Mouse (Mus musculus) bone marrow, adult 2 months (tissue): Measurements from ENCODE around the gene Ralbp1. TPM values are rescaled to one million over a fixed set of nuclear protein-coding genes. Genes with fewer than 3 reads are reported as not detected.
A peak's percentile ranks its signal among the peaks of the same experiment; 100 is the strongest.

Experiments used
- H3K27ac ChIP-seq: fragments of 200-500 bp; 2 replicates; pipeline ENCODE4 v1.5.1; 2012; ENCODE audit warnings: low read depth, mild to moderate bottlenecking, control low read depth, inconsistent platforms, low read length; ENCODE audit not compliant: control insufficient read depth, poor library complexity, insufficient read depth
- H3K4me1 ChIP-seq: fragments of 200-500 bp; 2 replicates; pipeline ENCODE4 v1.6.1; 2011; ENCODE audit warnings: low read length; ENCODE audit not compliant: control insufficient read depth, insufficient read depth
- H3K4me3 ChIP-seq: fragments of 200-500 bp; replicated peaks from 2 replicates; pipeline ENCODE3; 2011; ENCODE audit warnings: mild to moderate bottlenecking, low read depth, low read length, control low read depth; ENCODE audit not compliant: control insufficient read depth
- CTCF ChIP-seq: fragments of 200-500 bp; IDR thresholded peaks from 2 replicates; pipeline ENCODE4 v1.5.1; 2011; ENCODE audit warnings: low read length, control low read depth; ENCODE audit not compliant: control insufficient read depth, insufficient read depth
- POLR2A ChIP-seq: fragments of 200-500 bp; IDR thresholded peaks from 2 replicates; pipeline ENCODE4 v1.6.1; 2011; ENCODE audit warnings: low read depth, mild to moderate bottlenecking, control low read depth, low read length, borderline replicate concordance; ENCODE audit not compliant: control insufficient read depth
- WGBS: fragments of 180-500 bp; shearing (Covaris S2); methylation state at CpG from one replicate; pipeline ENCODE4 v1.1.7; 2018; 5-methylcytosine and 5-hydroxymethylcytosine counted together
- polyA plus RNA-seq: library from polyadenylated mRNA; stranded (reverse); fragments of >200 nt; gene quantifications from 2 replicates; pipeline ENCODE4 v1.2.4, GENCODE M21; 2011; ENCODE audit warnings: low replicate concordance; ENCODE audit not compliant: missing spikeins, insufficient read depth, insufficient read length

The Ralbp1 gene
- polyA plus RNA-seq, 1 experiment, result 27.0 TPM

DNA sequence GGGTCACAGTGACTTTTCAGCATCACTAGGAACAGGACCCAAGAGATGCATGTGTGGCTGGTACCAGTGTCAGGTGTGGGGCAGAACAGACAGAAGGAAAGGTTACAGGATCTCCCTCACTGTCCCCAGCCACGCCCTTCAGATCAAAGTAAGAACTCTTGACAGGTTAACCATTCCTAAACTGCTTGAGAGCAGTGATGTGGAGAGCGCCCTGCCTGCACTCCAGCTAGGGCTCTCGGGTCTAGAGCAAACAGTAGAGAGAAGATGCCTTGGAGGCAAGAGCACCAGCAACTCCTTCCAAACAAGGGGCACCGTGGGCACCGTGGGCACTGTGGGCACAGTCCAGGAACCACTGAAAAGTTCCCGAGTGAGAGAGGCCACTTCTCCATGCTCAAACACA lies 32.3 kb downstream of the Ralbp1 start:
- WGBS, result 55% methylated on average over 6 of the region's 6 CpGs
- Histone ChIP-seq H3K4me3 (no peak overlapping the region), H3K27ac (peak overlapping the region; percentile 81), H3K4me1 (no peaks in the 10 kb centered on the region; the same call in 1 of the 2 replicates)
- no peak for TF ChIP-seq CTCF
- no peak for TF ChIP-seq POLR2A

DNA sequence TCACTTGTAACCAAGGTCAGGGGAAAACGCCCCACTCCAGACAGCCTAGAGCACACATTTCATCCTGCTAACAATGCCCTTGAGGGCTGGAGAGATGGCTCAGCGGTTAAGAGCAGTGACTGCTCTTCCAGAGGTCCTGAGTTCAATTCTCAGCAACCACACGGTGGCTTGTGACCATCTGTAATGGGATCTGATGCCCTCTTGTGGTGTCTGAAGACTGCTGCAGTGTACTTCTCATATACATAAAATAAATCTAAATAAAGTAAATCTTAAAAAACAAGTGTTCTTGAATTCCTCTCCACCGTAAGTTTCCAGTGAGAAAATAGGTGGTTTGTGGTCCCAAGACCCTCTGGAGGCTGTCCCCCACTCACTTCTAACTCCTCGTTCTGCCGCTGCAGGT lies 33.8 kb downstream of the Ralbp1 start:
- no peaks in the 10 kb centered on the region; the same call in 1 of the 2 replicates for H3K4me1 ChIP-seq
- WGBS, result 90% methylated on average over 6 of the region's 6 CpGs
- H3K4me3 ChIP-seq, result no peak overlapping the region
- no peak overlapping the region for H3K27ac ChIP-seq
- TF ChIP-seq CTCF, result no peak
- TF ChIP-seq POLR2A, result no peak

DNA sequence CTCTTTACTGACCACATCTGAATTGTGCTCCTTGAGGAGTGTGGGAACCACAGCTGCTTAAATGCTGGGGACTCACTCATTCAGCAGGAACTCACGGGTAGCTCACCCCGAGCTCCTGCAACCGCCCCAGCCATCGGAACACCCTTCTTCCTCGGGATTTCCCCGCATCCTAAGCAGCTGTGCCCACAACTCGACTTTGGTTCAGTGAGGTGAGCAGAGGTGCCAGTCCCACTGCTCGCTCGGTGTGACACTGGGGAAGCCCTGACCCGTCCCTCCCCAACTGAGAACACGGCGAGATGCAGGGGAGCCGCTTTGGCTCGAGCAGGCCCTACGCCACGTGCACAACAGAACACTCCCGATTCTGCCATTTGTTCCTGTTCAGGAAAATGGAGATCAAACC lies 35.1 kb downstream of the Ralbp1 start:
- Histone ChIP-seq H3K4me1 (no peaks in the 10 kb centered on the region; the same call in 1 of the 2 replicates), H3K27ac (no peak overlapping the region), H3K4me3 (no peak overlapping the region)
- 93% methylated on average over 17 of the region's 17 CpGs for WGBS
- TF ChIP-seq POLR2A, result no peak
- no peak for TF ChIP-seq CTCF

DNA sequence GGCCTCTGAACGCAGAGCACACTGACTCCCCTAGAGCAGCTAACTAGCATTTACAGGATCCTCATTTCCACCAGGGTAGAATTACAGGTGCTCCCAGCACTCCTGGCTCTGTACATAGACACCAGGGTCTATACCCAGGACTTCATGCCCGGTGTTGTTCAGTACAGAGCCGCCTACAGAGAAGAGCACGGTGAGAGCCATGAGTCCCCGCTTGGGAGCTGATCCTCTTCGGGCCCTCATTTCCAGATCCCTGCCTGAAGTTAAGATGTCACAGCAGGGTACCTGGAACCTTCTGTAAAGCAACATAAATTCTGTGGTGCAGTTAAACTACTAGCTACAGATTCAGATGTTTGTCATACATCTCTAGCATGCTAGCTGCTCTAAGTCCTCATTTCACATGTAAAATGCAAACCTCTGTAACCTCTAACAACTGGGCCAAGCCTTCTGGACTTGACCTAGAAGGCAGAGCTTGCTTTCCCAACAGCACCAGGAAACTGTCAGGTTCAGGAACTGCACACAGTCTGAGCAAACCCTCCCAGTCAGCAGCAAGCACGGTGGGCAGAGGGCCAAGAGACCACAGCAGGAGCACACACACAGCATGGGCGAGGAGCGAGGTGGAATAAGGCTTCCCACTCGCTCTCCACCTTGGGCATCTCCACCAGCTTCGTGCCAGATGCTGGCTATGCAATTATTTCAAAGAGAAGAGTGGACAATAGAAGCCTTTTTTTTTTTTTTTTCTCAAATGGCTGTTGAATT lies 37.7 kb downstream of the Ralbp1 start:
- Histone ChIP-seq H3K4me1 (no peaks in the 10 kb centered on the region), H3K4me3 (no peak overlapping the region), H3K27ac (no peak overlapping the region)
- TF ChIP-seq POLR2A, result no peak
- no peak for TF ChIP-seq CTCF
- WGBS, result 83% methylated on average over 11 of the region's 11 CpGs

DNA sequence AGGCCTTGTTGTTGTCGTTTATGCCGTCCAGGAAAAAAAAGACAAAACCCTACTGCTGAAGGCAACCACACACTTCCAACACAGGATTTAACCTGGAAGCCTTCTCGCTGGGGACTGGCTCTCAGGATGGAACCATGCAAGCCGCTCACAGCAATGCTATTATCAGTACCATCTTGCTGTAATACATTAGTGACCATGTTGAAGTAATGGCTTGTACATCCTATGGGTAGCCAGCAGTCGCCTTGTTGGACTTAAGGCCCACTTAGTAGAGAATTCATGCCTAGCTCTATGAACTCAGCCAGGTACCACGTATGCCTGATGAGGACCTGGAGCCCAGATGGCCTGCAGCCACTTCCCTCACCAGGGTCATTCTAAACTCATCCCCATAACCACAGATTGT lies 40.2 kb downstream of the Ralbp1 start:
- Histone ChIP-seq H3K4me1 (no peaks in the 10 kb centered on the region), H3K4me3 (no peak overlapping the region), H3K27ac (no peak overlapping the region)
- no peak for TF ChIP-seq CTCF
- TF ChIP-seq POLR2A, result no peak
- 89% methylated on average over 6 of the region's 6 CpGs for WGBS

DNA sequence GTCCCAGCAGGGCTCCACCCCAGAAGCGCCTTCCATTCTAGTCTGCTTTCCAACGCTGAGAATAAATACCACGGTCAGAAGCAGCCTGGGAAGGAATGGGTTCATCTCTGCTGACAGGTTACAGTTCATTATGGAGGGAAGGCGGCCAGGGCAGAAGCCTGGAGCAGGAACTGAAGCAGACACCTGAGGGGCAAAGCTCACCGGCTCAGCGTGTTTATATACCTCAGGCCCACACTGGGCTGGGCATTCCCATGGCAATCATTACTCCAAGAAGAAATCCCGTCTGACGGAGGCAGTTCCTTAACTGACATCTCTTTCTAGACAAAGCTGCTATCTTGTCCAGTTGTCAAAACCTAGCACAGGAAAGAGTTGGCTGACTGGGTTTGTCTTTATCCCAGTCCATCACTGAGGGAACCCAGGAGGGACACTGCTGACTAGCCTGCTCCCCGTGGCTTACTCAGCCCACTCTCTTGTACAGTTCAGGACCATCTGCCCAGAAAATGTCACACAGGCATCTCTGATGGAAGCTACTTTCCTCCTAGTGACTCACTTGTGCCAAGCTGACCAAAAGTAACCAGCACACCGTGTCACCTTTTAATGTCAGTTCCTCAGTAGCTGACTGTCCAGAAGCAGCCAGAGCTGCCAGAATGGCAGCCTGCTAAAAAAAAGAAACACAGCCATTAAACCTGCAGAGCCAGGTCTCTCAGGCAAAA lies 42.8 kb downstream of the Ralbp1 start:
- TF ChIP-seq CTCF, result no peak
- no peak for TF ChIP-seq POLR2A
- Histone ChIP-seq H3K27ac (no peak overlapping the region), H3K4me1 (no peaks in the 10 kb centered on the region), H3K4me3 (no peak overlapping the region)
- 86% methylated on average over 10 of the region's 10 CpGs for WGBS

DNA sequence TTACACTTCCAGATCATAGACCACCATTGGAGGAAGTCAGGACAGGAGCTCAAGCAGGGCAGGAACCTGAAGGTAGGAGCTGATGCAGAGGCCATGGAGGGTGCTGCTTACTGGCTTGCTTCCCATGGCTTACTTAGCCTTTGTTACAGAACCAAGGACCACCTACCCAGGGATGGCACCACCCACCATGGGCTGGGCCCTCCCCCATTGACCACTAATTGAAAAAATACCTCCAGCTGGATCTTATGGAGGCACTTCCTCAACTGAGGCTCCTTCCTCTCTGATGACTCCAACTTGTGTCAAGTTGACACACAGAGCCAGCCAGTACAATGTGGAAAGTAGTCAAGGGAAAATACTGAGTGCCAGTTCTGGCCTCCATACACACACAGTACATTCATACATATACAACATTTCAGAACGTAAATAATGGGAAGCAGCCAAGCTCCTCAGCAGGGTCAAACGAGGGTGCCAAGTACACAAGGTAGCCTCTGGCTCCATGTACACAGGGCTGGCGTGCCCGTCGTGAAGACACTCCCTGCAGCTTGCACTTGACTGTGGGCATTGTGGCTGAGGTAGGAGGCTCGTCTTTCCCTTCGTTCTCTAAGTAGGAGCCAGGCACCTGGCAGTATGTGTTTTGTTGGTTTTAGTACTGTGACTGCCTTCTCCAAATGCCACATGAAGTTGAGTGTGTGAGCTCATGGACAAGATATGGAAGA lies 45.9 kb downstream of the Ralbp1 start:
- WGBS, result 77% methylated on average over 7 of the region's 7 CpGs
- no peak overlapping the region for H3K27ac ChIP-seq
- TF ChIP-seq POLR2A (no peak), CTCF (no peak)
- no peaks in the 10 kb centered on the region for H3K4me1 ChIP-seq
- H3K4me3 ChIP-seq, result no peak overlapping the region

DNA sequence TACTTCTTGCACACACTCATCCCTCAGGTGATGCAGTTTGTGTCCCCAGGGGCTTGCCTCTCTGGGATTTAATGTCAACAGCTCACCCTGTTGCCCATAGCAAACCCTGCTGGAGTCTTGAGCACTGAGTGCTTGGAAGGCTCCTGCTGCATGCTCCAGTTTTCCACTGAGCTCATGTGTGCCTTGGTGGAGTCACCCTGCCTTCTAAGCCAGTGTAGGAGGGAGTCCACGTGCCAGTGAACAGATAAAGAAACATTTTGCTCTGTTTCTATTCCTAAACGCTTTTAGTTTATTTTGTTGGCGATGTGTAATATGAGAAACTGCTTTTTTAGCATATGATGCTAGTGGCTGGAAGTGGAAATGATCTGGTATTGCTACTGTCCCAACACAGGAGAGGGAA lies 48.9 kb downstream of the Ralbp1 start:
- Histone ChIP-seq H3K4me3 (no peak overlapping the region), H3K4me1 (no peaks in the 10 kb centered on the region), H3K27ac (no peak overlapping the region)
- TF ChIP-seq POLR2A (no peak), CTCF (no peak)
- WGBS, result 89% methylated on average over 3 of the region's 3 CpGs
